Mouse (Mus musculus): ENCODE data around the gene Gm20388.

DNA sequence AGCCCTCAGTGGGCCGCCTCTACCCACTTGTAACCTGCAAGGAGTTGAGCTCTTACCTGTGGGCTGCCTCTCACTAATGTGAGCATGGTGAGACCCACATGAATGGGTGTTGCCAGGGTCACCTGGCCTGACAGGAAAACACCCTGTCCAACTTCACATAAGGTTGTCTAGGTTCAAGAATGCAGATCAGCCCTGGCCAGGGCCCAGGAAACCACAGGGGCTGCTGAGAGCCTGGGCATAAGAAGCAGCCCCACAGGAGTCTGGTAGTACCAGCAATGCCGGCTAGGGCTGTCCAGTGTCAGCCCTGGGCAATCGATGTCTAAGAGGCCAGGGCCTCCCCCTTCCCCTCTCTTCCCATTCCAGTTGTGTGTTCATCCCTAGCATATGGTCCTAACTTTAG, 2377.7 kb downstream of the Gm20388 start:
- TF ChIP-seq ZC3H11A (IDR thresholded peaks at IDR 0.05; ENCODE audit: borderline replicate concordance, low read depth, low read length) (no peak), CHD2 (IDR thresholded peaks at IDR 0.05; ENCODE audit: low read depth, low read length) (no peak), ZNF384 (IDR thresholded peaks at IDR 0.05; ENCODE audit: low read depth, low read length) (no peak)
